Mouse (Mus musculus) thymus, postnatal 0 days (tissue): Measurements from ENCODE around the gene Plekhb1. TPM values are rescaled to one million over a fixed set of nuclear protein-coding genes. Genes with fewer than 3 reads are reported as not detected.

Source experiments
- polyA plus RNA-seq: library from polyadenylated mRNA; unstranded; fragments of >200 nt; fragmentation: Nextera tagmentation; extraction: Ambion mirVana; gene quantifications from 2 replicates; pipeline ENCODE4 v1.2.1, GENCODE M21; 2015

Plekhb1 gene
- polyA plus RNA-seq, 1 experiment from 2014 or later = 5.8 TPM

Other genes with a start within 250 kb of the Plekhb1 start
- 0.12 and 0.14 TPM in 2 replicates for gene Ucp3, start 189.4 kb downstream of the Plekhb1 start, polyA plus RNA-seq
- 803 and 920 TPM in 2 replicates for gene Ucp2, start 169.1 kb downstream of the Plekhb1 start, polyA plus RNA-seq
- 1.7 TPM in 2 replicates for gene Dnajb13, start 147.5 kb downstream of the Plekhb1 start, polyA plus RNA-seq
- gene Coa4, start 125.3 kb downstream of the Plekhb1 start, polyA plus RNA-seq = 18.4 and 18.6 TPM in 2 replicates
- gene Rab6a, start 55.0 kb downstream of the Plekhb1 start, polyA plus RNA-seq = 44.4 and 47.4 TPM in 2 replicates
- 102 TPM in 2 replicates for gene Mrpl48, start 54.1 kb downstream of the Plekhb1 start, polyA plus RNA-seq
- 17.2 and 19.2 TPM in 2 replicates for gene Fam168a, start 44.2 kb upstream of the Plekhb1 start, polyA plus RNA-seq
- gene Relt, start 201.0 kb upstream of the Plekhb1 start, polyA plus RNA-seq = 12.3 and 12.9 TPM in 2 replicates